Mouse (Mus musculus) testis, postnatal 10 days (tissue): ENCODE measurements around the gene Gm4869.

Experiments
- DNase-seq: peaks from one replicate; pipeline ENCODE4 v3.0.0; 2021; ENCODE audit warnings: low spot score

Gene Gm4869

GRCm38 (mm10) chr5:140464943-140465342 lies 19.5 kb downstream of the Gm4869 start:
- DNase-seq: no peak

- DNase-seq: no peak
Measured at GRCm38 (mm10) chr5:140472336-140472735, 26.9 kb downstream of the Gm4869 start.

GRCm38 (mm10) chr5:140481458-140481857 lies 36.0 kb downstream of the Gm4869 start:
- DNase-seq: no peak

- DNase-seq: no peak
Measured at GRCm38 (mm10) chr5:140491142-140491541, 45.7 kb downstream of the Gm4869 start.

- no peak for DNase-seq
Measured at GRCm38 (mm10) chr5:140492684-140493233, 47.3 kb downstream of the Gm4869 start.

GRCm38 (mm10) chr5:140498176-140498575 lies 52.7 kb downstream of the Gm4869 start:
- DNase-seq: no peak

GRCm38 (mm10) chr5:140500736-140501135 lies 55.3 kb downstream of the Gm4869 start:
- no peak for DNase-seq

GRCm38 (mm10) chr5:140501982-140502836 lies 56.8 kb downstream of the Gm4869 start:
- no peak for DNase-seq

GRCm38 (mm10) chr5:140502925-140503324 lies 57.5 kb downstream of the Gm4869 start:
- peak; percentile 78 for DNase-seq

GRCm38 (mm10) chr5:140505208-140505780 lies 59.8 kb downstream of the Gm4869 start, which contains the start of gene Chst12:
Gene Chst12, plus strand, starts transcription at chr5:140505550.
- peak; percentile 99 for DNase-seq

- no peak for DNase-seq
Measured at GRCm38 (mm10) chr5:140506096-140506794, 60.8 kb downstream of the Gm4869 start.

- no peak for DNase-seq
Measured at GRCm38 (mm10) chr5:140507466-140508208, 62.2 kb downstream of the Gm4869 start.

- DNase-seq: no peak
Measured at GRCm38 (mm10) chr5:140508686-140509085, 63.2 kb downstream of the Gm4869 start.

- DNase-seq: no peak
Measured at GRCm38 (mm10) chr5:140509204-140509603, 63.8 kb downstream of the Gm4869 start.

GRCm38 (mm10) chr5:140510012-140511000 lies 64.9 kb downstream of the Gm4869 start:
- DNase-seq: no peak

GRCm38 (mm10) chr5:140513921-140514320 lies 68.5 kb downstream of the Gm4869 start:
- DNase-seq: no peak

- DNase-seq: no peak
Measured at GRCm38 (mm10) chr5:140514799-140515486, 69.5 kb downstream of the Gm4869 start.

- no peak for DNase-seq
Measured at GRCm38 (mm10) chr5:140517159-140517920, 71.9 kb downstream of the Gm4869 start.

- no peak for DNase-seq
Measured at GRCm38 (mm10) chr5:140517921-140518230, 72.4 kb downstream of the Gm4869 start.
